In the genomic region with DNA sequence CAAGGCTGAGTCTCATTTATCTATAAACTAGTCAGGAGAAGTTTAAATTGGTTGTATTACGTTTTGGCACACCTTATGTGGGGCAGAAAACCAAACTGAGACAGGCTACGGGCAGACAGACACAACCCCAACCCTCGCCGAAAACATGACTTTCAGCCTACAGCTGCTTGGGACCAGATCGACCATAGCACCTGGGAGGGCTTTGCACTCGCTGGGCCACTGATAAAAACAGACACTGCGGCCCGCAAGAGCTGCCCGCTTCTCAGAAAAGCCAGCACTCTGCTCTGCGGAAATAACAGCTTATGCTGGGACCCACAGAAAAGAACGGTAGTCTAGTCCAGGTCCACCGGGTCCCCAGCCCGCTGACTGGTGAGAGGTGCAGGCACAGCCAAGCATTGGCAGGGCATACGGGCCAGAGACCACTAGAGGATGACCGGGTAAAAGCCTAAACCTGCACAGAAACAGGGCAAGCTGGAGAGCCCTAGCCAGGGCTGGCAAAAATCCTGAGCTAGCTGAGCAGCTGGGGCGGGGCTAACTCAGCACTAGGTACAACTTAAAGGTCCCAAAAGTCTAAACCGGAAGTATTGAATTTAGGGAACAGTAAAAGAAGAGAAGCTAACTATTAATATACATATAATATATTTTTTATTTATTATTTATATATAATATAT, we compare ENCODE assay signal across 14 mouse cellular contexts. TPM values are rescaled to one million over a fixed set of nuclear protein-coding genes. Genes with fewer than 3 reads are reported as not detected.
DNase-seq lines count a peak whose midpoint lies in the region; ATAC-seq and TF ChIP-seq lines count a peak whose summit lies in the region.
"Had no signal": no experiment of that assay in that cellular context is flagged by ENCODE, and none has a peak within 500 bp of the region (broad histone marks: within the 10 kb centered on the region; RNA-seq: fewer than 3 reads in every experiment).

No protein-coding gene starts in this region.

- peaks cover 11% of the 10 kb centered on the region for H3K4me1 ChIP-seq in heart, embryonic 10.5 days
- no peaks in the 10 kb centered on the region for H3K4me1 ChIP-seq in stomach, embryonic 14.5 days (ENCODE audit: control insufficient read depth, insufficient read depth, low read length)
- H3K4me1 ChIP-seq in stomach, postnatal 0 days (replicated peaks; ENCODE audit: control insufficient read depth, insufficient read depth) = no peaks in the 10 kb centered on the region
- H3K4me1 ChIP-seq in stomach, embryonic 16.5 days (ENCODE audit: control insufficient read depth, insufficient read depth, low read length) = no peaks in the 10 kb centered on the region
- H3K4me1 ChIP-seq: hindbrain, embryonic 13.5 days; midbrain, embryonic 10.5 days; stomach, embryonic 15.5 days had no signal

- no peak overlapping the region for H3K9ac ChIP-seq in stomach, embryonic 14.5 days (replicated peaks; ENCODE audit: low read depth, low read length)
- H3K9ac ChIP-seq in stomach, postnatal 0 days (ENCODE audit: low read length) = no peak overlapping the region
- H3K9ac ChIP-seq in stomach, embryonic 16.5 days (ENCODE audit: low read length) = peak overlapping the region; percentile 23; the same call in 1 of the 2 replicates
- H3K9ac ChIP-seq: hindbrain, embryonic 13.5 days; stomach, embryonic 15.5 days had no signal

- no peak overlapping the region for H3K4me2 ChIP-seq in stomach, embryonic 14.5 days (replicated peaks; ENCODE audit: low read depth, low read length)
- H3K4me2 ChIP-seq in stomach, postnatal 0 days (replicated peaks; ENCODE audit: low read depth) = no peak overlapping the region
- no peak overlapping the region for H3K4me2 ChIP-seq in stomach, embryonic 16.5 days (ENCODE audit: low read depth, low read length)
- H3K4me2 ChIP-seq: hindbrain, embryonic 13.5 days; stomach, embryonic 15.5 days had no signal

- no peak overlapping the region for H3K27ac ChIP-seq in heart, embryonic 10.5 days
- no peak overlapping the region for H3K27ac ChIP-seq in stomach, embryonic 14.5 days (ENCODE audit: low read length)
- H3K27ac ChIP-seq in stomach, postnatal 0 days (replicated peaks) = no peak overlapping the region
- H3K27ac ChIP-seq in stomach, embryonic 16.5 days (ENCODE audit: low read length) = no peak overlapping the region
- H3K27ac ChIP-seq: hindbrain, embryonic 13.5 days; midbrain, embryonic 10.5 days; stomach, embryonic 15.5 days had no signal

- DNase-seq in heart, embryonic 10.5 days (ENCODE audit: low spot score) = no peak
- no peak for DNase-seq in heart, adult 11 months
- no peak for DNase-seq in stomach, postnatal 0 days (ENCODE audit: low spot score)
- DNase-seq in liver = peak; percentile 33
- DNase-seq in layer of hippocampus, postnatal 25 days (ENCODE audit: extremely low spot score in 1 of 2, low spot score in 1 of 2) = no peak
- DNase-seq in yolk sac, embryonic 10.5 days (ENCODE audit: low spot score) = no peak
- DNase-seq: adrenal gland, adult 8-10 months; cerebellum, postnatal 36 days had no signal

- TF ChIP-seq CTCF in stomach, postnatal 0 days (IDR thresholded peaks at IDR 0.05; ENCODE audit: low read depth) = no peak

- H3K4me3 ChIP-seq in heart, embryonic 10.5 days = peak overlapping the region; percentile 37; the same call in 1 of the 2 replicates
- no peak overlapping the region for H3K4me3 ChIP-seq in stomach, embryonic 14.5 days (ENCODE audit: low read depth, low read length)
- H3K4me3 ChIP-seq in stomach, postnatal 0 days (ENCODE audit: low read depth, low read length) = no peak overlapping the region
- H3K4me3 ChIP-seq in stomach, embryonic 16.5 days (replicated peaks; ENCODE audit: low read length) = no peak overlapping the region
- H3K4me3 ChIP-seq: hindbrain, embryonic 13.5 days; midbrain, embryonic 10.5 days; stomach, embryonic 15.5 days had no signal

- no peaks in the 10 kb centered on the region for H3K36me3 ChIP-seq in heart, embryonic 10.5 days
- H3K36me3 ChIP-seq in stomach, embryonic 14.5 days (ENCODE audit: control insufficient read depth, insufficient read depth, low read length) = no peaks in the 10 kb centered on the region
- no peaks in the 10 kb centered on the region for H3K36me3 ChIP-seq in stomach, postnatal 0 days (ENCODE audit: control insufficient read depth, insufficient read depth, low read length)
- H3K36me3 ChIP-seq in stomach, embryonic 16.5 days (ENCODE audit: control insufficient read depth, insufficient read depth, low read length) = no peaks in the 10 kb centered on the region
- H3K36me3 ChIP-seq: hindbrain, embryonic 13.5 days; midbrain, embryonic 10.5 days; stomach, embryonic 15.5 days had no signal

- 0 out of 2 replicates have a peak, but pooled peaks cover 6% of the 10 kb centered on the region for H3K27me3 ChIP-seq in heart, embryonic 10.5 days (ENCODE audit: insufficient read depth, poor library complexity, severe bottlenecking)
- H3K27me3 ChIP-seq in stomach, embryonic 14.5 days (ENCODE audit: control insufficient read depth, insufficient read depth, low read length) = no peaks in the 10 kb centered on the region
- H3K27me3 ChIP-seq in stomach, postnatal 0 days (ENCODE audit: control insufficient read depth, insufficient read depth, low read length) = no peaks in the 10 kb centered on the region
- no peaks in the 10 kb centered on the region for H3K27me3 ChIP-seq in stomach, embryonic 16.5 days (ENCODE audit: control insufficient read depth, insufficient read depth, low read length)
- H3K27me3 ChIP-seq: hindbrain, embryonic 13.5 days; stomach, embryonic 15.5 days had no signal

- no peaks in the 10 kb centered on the region for H3K9me3 ChIP-seq in heart, embryonic 10.5 days
- no peaks in the 10 kb centered on the region for H3K9me3 ChIP-seq in stomach, embryonic 14.5 days (ENCODE audit: control insufficient read depth, low read depth, low read length)
- H3K9me3 ChIP-seq in stomach, postnatal 0 days (ENCODE audit: control insufficient read depth, low read length) = no peaks in the 10 kb centered on the region
- no peaks in the 10 kb centered on the region for H3K9me3 ChIP-seq in stomach, embryonic 16.5 days (replicated peaks; ENCODE audit: control insufficient read depth, low read length)
- H3K9me3 ChIP-seq: midbrain, embryonic 10.5 days; stomach, embryonic 15.5 days had no signal

- TF ChIP-seq EP300 in stomach, postnatal 0 days (optimal IDR thresholded peaks at IDR 0.05) = no peak

- WGBS in heart, embryonic 10.5 days = 39% methylated on average over 17 of the region's 17 CpGs
- WGBS in stomach, embryonic 14.5 days = 48% methylated on average over 17 of the region's 17 CpGs
- WGBS in stomach, postnatal 0 days = 52% methylated on average over 17 of the region's 17 CpGs
- WGBS in stomach, embryonic 16.5 days = 47% methylated on average over 17 of the region's 17 CpGs

- 0 out of 2 replicates have a peak, but pooled peaks have one; percentile 10 for ATAC-seq in stomach, embryonic 14.5 days (ENCODE audit: insufficient number of reproducible peaks, insufficient read depth, low FRiP score, low read depth)
- no peak for ATAC-seq in stomach, postnatal 0 days (ENCODE audit: low FRiP score, low TSS enrichment)
- no peak for ATAC-seq in stomach, embryonic 16.5 days (ENCODE audit: insufficient read depth, low FRiP score)
- ATAC-seq: forebrain, embryonic 14.5 days had no signal

RNA-seq across cellular contexts. Expression of gene Por, which starts 12.0 kb away (rescaled TPM):
- 54.4 and 66.8 TPM in 2 replicates for polyA plus RNA-seq in heart, embryonic 10.5 days (2016; fragmentation: Nextera tagmentation; extraction: Ambion mirVana)
- polyA plus RNA-seq in stomach, embryonic 14.5 days (2014; fragmentation: Nextera tagmentation; extraction: Ambion mirVana) = 70.5 and 79.7 TPM in 2 replicates
- 174 and 177 TPM in 2 replicates for polyA plus RNA-seq in stomach, postnatal 0 days (2015; fragmentation: Nextera tagmentation; extraction: Ambion mirVana)
- polyA plus RNA-seq in stomach, embryonic 16.5 days (2015; fragmentation: Nextera tagmentation; extraction: Ambion mirVana) = 136 and 177 TPM in 2 replicates
- 100 to 1,000 TPM in 1 of 2 experiments, 10 to 100 TPM in 1; 100.0 to 102 TPM for total RNA-seq in layer of hippocampus, postnatal 25 days (2021)

RNA-seq across cellular contexts. Expression of gene Rhbdd2, which starts 25.4 kb away (rescaled TPM):
- 42.9 and 48.7 TPM in 2 replicates for polyA plus RNA-seq in heart, embryonic 10.5 days (2016; fragmentation: Nextera tagmentation; extraction: Ambion mirVana)
- 51.2 and 60.5 TPM in 2 replicates for polyA plus RNA-seq in stomach, embryonic 14.5 days (2014; fragmentation: Nextera tagmentation; extraction: Ambion mirVana)
- polyA plus RNA-seq in stomach, postnatal 0 days (2015; fragmentation: Nextera tagmentation; extraction: Ambion mirVana) = 37.8 and 44.8 TPM in 2 replicates
- polyA plus RNA-seq in stomach, embryonic 16.5 days (2015; fragmentation: Nextera tagmentation; extraction: Ambion mirVana) = 41.3 and 46.0 TPM in 2 replicates
- total RNA-seq in layer of hippocampus, postnatal 25 days (2021) = 10 to 100 TPM; 80.1 to 81.0 TPM
